Mouse (Mus musculus): ENCODE data around the gene Ndrg2.

Ndrg2 gene

DNA sequence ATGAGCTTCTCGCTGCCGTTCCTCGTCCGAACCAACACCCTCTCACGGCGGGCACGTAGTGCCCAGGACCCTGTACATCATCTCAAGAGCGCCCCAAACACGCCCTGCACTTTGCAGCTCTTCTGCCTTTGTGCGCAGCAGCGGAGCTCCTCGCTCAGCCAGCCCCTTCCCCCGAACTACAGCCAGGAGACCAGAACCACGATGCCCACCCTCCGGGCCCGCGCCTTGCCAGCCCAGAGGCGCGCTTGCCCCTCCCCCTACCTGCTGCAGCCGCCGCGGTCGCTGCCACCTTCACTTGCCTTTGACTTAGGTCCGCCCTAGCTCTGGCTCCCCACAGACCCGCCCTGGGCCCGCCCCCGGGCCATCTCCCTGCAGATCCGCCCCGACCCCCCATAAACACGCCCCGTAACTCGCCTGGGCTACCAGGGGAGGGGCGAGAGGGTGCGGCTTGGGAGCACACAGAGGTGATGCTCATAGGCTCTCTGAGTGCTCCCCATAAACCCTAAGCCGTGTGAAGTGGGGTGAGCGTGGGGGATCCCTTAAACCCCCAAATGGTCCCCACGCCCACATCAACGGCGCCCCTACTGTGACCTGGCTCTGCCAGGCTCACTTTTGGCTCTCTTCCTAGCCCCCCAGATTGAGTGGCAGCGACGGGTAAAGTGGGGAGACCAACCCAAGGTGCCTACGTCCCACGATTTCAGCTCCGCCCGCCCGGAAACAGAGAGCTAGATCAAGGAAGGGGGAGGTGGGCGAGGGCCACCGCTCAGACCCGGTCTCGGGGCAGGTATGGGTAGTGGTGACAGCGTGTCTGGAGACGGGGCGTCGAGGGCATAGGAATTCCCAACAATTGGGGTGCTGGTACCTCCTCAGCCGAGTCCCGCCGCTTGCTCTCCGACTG is 647 bp downstream of the Ndrg2 start:
- peak; percentile 75 for DNase-seq (ENCODE audit: inconsistent ontology term)

DNA sequence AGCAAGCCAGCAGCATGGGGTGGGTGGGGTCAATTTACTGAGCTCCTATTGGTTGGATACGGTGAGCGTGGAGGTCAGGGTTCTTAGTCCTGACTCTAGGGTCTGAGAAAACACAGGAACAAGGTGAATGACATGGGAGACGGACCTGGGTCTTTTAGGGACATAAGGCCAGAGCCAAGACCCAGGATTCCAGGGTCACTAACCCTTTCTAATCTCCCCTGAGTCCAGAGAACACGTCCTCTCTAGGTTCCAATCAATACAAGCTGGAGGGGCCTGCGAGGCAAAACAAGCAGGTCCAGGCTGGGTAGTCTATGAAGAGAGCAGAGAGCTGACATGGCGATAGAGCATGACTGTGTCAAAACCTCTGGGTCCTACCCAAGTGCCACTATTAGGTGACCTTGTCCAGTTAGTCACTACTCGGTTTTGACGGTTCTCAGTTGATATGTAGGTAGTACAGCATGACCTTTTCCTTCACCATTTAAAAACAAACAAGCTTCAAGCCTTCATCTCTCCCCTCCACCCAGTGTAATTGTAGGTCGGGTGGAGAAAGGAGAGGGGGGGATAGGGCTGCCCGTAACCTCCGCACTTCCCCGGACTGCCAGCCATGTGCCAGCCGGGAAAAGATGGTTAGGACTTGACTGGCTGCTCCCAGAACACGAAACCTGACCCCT is 1.4 kb downstream of the Ndrg2 start:
- no peak for DNase-seq (ENCODE audit: inconsistent ontology term)

GRCm38 (mm10) chr14:51911301-51911700 is 2.7 kb downstream of the Ndrg2 start:
- no peak for DNase-seq (ENCODE audit: inconsistent ontology term)

DNA sequence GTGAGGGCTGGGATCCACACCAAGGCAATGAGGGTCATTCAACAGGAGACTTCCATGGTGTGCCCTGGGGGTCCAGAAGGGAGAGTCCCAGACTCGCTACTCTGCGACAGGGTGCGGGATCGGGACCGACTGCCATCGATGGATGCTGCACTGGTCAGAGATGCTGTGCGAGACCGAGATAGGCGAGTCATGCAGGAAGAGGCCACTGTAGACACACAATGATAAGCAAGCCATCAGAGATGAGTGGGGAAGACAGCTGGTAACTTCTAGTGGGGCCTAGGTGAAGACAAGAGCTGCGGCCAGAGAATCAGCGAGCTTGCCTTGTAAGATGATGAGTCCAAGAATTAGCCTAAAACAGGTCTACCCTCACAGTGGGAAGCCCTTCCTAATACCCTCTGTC is 7.9 kb downstream of the Ndrg2 start:
- DNase-seq (ENCODE audit: inconsistent ontology term) = no peak

DNA sequence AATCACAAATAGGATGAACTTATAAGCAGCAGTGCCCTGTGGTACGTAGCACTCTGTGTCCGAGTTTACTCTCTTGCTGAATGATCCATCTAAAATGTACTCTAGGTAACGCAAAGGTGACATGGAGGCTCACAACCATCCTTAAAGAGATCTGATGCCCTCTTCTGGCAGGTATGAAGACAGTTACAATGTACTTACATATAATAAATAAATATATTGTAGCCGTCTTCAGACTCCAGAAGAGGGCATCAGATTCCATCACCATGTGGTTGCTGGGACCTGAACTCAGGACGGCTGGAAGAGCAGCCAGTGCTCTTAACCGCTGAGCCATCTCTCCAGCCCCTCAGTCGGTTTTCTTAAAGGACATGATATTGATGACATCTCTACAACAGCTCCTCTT is 9.3 kb downstream of the Ndrg2 start:
- DNase-seq (ENCODE audit: inconsistent ontology term) = no peak

DNA sequence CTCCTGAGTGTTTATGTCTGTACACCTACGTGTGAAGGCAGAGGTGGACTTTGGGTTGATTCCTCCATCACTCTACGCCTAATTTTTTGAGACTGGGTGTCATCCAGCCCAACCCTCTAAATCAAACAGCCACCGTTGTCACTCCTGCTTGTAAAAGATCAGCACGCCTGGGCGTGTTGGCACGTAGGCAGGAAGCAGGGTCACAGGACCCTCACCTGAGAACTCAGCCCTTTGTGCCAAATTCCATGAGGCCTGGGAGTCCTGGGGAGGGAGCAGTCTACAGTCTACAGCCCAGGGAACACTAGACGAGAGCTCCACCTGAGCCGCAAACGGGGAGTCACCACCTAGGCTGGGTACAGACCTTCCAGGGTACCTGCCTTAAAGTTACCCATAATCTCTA is 10.2 kb downstream of the Ndrg2 start:
- no peak for DNase-seq (ENCODE audit: inconsistent ontology term)

GRCm38 (mm10) chr14:51902806-51903710 is 10.9 kb downstream of the Ndrg2 start:
- DNase-seq (ENCODE audit: inconsistent ontology term) = peak; percentile 78

GRCm38 (mm10) chr14:51899351-51899750 is 14.6 kb downstream of the Ndrg2 start:
- DNase-seq (ENCODE audit: inconsistent ontology term) = no peak

- DNase-seq (ENCODE audit: inconsistent ontology term) = no peak
These were observed 17.3 kb downstream of the Ndrg2 start for GRCm38 (mm10) chr14:51896539-51897170.

- DNase-seq (ENCODE audit: inconsistent ontology term) = no peak
These were observed 17.9 kb downstream of the Ndrg2 start for GRCm38 (mm10) chr14:51896019-51896418.

GRCm38 (mm10) chr14:51895071-51895470 is 18.9 kb downstream of the Ndrg2 start:
- no peak for DNase-seq (ENCODE audit: inconsistent ontology term)

DNA sequence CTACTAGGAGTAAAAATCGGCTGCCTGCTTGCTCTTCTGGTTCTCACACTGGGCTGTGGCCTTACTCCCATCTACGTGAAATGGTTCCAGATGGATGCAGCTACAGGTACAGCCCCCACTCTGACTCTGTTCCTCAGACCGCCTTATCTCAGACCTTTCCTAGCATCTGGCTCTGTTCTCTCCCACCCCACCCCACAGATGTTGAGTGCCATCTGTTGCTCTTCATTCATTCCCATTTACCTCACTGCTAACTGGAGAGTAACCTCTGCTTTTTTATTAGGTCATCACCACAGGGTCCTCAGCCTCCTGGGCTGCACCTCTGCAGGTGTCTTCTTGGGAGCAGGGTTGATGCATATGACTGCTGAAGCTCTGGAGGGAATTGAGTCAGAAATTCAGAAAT is 20.1 kb downstream of the Ndrg2 start:
- no peak for DNase-seq (ENCODE audit: inconsistent ontology term)

DNA sequence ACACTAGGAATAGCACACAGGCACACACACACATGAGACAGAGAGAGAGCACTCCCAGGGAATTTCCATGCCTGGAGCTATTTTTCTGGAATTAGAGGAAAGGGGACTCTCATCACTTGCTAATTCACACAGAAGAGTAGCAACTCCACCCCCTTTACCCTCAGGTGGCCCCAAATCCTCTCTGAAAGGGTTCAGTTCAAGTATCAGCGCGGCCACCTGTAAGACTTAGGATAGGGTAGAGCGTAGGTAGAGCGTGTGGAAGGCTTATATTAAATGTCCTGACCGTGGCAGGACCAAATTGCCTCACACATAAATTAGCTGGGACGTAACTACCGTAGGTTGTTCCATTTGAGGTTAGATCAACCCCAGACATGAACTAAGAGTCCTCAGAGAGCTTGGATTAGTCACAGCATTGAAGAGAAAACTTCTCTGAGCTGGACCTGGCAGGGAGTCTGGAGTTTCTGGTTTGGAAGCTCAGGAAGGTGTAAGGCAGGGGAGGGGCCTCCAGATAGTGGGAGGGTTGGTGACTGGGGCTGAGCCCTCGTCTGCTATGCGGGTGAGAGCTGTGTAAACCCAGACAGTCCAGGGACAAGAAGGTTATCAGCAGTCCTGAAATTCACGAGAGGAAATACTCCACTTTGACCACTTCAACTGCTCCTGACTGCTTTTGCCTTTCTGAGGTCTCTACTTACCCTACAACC is 20.7 kb downstream of the Ndrg2 start:
- no peak for DNase-seq (ENCODE audit: inconsistent ontology term)

- no peak for DNase-seq (ENCODE audit: inconsistent ontology term)
These were observed 21.6 kb downstream of the Ndrg2 start, which contains the start of gene Slc39a2 for GRCm38 (mm10) chr14:51892191-51892939. TSS of gene Slc39a2 (plus strand) at chr14:51892889.

GRCm38 (mm10) chr14:51889833-51890232 is 24.1 kb downstream of the Ndrg2 start:
- no peak for DNase-seq (ENCODE audit: inconsistent ontology term)

- no peak for DNase-seq (ENCODE audit: inconsistent ontology term)
These were observed 27.9 kb downstream of the Ndrg2 start for GRCm38 (mm10) chr14:51886051-51886450.

GRCm38 (mm10) chr14:51884598-51885331 is 29.2 kb downstream of the Ndrg2 start, which contains the start of gene Mettl17:
TSS of gene Mettl17 (plus strand) at chr14:51884842.
- peak; percentile 97 for DNase-seq (ENCODE audit: inconsistent ontology term)

GRCm38 (mm10) chr14:51884031-51884544 is 29.9 kb downstream of the Ndrg2 start:
- peak; percentile 63 for DNase-seq (ENCODE audit: inconsistent ontology term)

DNA sequence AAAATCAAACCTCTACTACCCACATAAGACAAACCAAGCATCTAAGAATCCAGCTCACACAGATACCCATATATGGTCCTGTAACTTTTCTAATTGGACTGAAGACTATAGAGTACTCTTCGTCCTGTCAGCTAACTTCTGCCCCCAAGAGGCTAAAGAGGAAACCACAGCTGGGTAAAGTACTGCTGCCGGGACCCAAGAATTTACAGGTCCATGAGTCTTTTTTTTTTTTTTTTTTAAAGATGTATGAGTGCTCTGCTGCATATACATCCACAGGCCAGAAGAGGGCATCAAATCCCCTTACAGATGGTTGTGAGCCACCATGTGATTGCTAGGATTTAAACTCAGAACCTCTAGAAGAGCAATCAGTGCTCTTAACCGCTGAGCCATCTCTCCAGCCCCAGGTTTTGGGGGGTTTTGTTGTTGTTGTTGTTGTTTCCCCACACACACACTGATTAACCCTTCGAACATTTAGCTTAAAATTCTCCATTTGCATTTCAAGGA is 30.4 kb downstream of the Ndrg2 start:
- peak; percentile 88 for DNase-seq (ENCODE audit: inconsistent ontology term)

Data from Muller cell, postnatal 12 days (primary cell).